In genomic region chr11:24371687-24371950, GRCm38 (mm10) we compare ENCODE assay signal across 12 mouse cellular contexts.
DNase-seq lines count a peak whose midpoint lies in the region; ATAC-seq and TF ChIP-seq lines count a peak whose summit lies in the region.
"Had no signal": no experiment of that assay in that cellular context is flagged by ENCODE, and none has a peak within 500 bp of the region (broad histone marks: within the 10 kb centered on the region; RNA-seq: fewer than 3 reads in every experiment).

No protein-coding gene starts in this region.

- ATAC-seq in lung, embryonic 14.5 days (ENCODE audit: insufficient read depth) = peak; percentile 45; the same call in 1 of the 2 replicates
- ATAC-seq in embryonic facial prominence, embryonic 14.5 days (ENCODE audit: low read depth) = no peak; the same call in 1 of the 2 replicates
- ATAC-seq in midbrain, postnatal 0 days (ENCODE audit: low FRiP score) = peak; percentile 47; the same call in 1 of the 2 replicates

- no peaks in the 10 kb centered on the region for H3K9me3 ChIP-seq in lung, embryonic 14.5 days (ENCODE audit: low read depth, low read length)
- H3K9me3 ChIP-seq in embryonic facial prominence, embryonic 14.5 days (ENCODE audit: control insufficient read depth, low read length) = no peaks in the 10 kb centered on the region
- no peaks in the 10 kb centered on the region for H3K9me3 ChIP-seq in hindbrain, embryonic 10.5 days
- no peaks in the 10 kb centered on the region for H3K9me3 ChIP-seq in midbrain, postnatal 0 days (ENCODE audit: low read length)
- H3K9me3 ChIP-seq: heart, embryonic 13.5 days; intestine, embryonic 15.5 days; stomach, embryonic 15.5 days had no signal

- no peak overlapping the region for H3K4me2 ChIP-seq in lung, embryonic 14.5 days
- H3K4me2 ChIP-seq in embryonic facial prominence, embryonic 14.5 days (ENCODE audit: low read depth, low read length) = 0 out of 2 replicates have a peak overlapping the region, but pooled peaks have one; percentile 10
- H3K4me2 ChIP-seq in midbrain, postnatal 0 days (ENCODE audit: low read depth, low read length, poor library complexity, severe bottlenecking) = no peak overlapping the region
- H3K4me2 ChIP-seq: heart, embryonic 13.5 days; intestine, embryonic 15.5 days; stomach, embryonic 15.5 days had no signal

- no peak for TF ChIP-seq CTCF in lung, embryonic 14.5 days (IDR thresholded peaks at IDR 0.05; ENCODE audit: low read depth)
- TF ChIP-seq CTCF in midbrain, postnatal 0 days (IDR thresholded peaks at IDR 0.05) = no peak

- H3K27ac ChIP-seq in lung, embryonic 14.5 days (ENCODE audit: low read depth) = no peak overlapping the region
- peak overlapping the region; percentile 31; the same call in 1 of the 2 replicates for H3K27ac ChIP-seq in embryonic facial prominence, embryonic 14.5 days (replicated peaks; ENCODE audit: low read depth, low read length)
- H3K27ac ChIP-seq in hindbrain, embryonic 10.5 days = 0 out of 2 replicates have a peak overlapping the region, but pooled peaks have one; percentile 4
- H3K27ac ChIP-seq in midbrain, postnatal 0 days (ENCODE audit: low read depth, low read length) = no peak overlapping the region
- H3K27ac ChIP-seq: heart, embryonic 13.5 days; intestine, embryonic 15.5 days; stomach, embryonic 15.5 days had no signal

- no peak overlapping the region for H3K4me3 ChIP-seq in lung, embryonic 14.5 days (ENCODE audit: low read depth, low read length)
- H3K4me3 ChIP-seq in embryonic facial prominence, embryonic 14.5 days (ENCODE audit: low read depth, low read length) = no peak overlapping the region
- no peak overlapping the region for H3K4me3 ChIP-seq in hindbrain, embryonic 10.5 days
- no peak overlapping the region for H3K4me3 ChIP-seq in midbrain, postnatal 0 days (ENCODE audit: low read depth, low read length)
- H3K4me3 ChIP-seq: heart, embryonic 13.5 days; intestine, embryonic 15.5 days; stomach, embryonic 15.5 days had no signal

- 61% methylated on average over 5 of the region's 5 CpGs for WGBS in lung, embryonic 14.5 days
- WGBS in embryonic facial prominence, embryonic 14.5 days = 25% methylated on average over 5 of the region's 5 CpGs
- 66% methylated on average over 5 of the region's 5 CpGs for WGBS in hindbrain, embryonic 10.5 days
- 39% methylated on average over 5 of the region's 5 CpGs for WGBS in midbrain, postnatal 0 days

- no peaks in the 10 kb centered on the region for H3K27me3 ChIP-seq in lung, embryonic 14.5 days (ENCODE audit: insufficient read depth, low read length)
- no peaks in the 10 kb centered on the region for H3K27me3 ChIP-seq in embryonic facial prominence, embryonic 14.5 days (replicated peaks; ENCODE audit: control insufficient read depth, insufficient read depth, low read length)
- peaks cover 67% of the 10 kb centered on the region for H3K27me3 ChIP-seq in hindbrain, embryonic 10.5 days (ENCODE audit: insufficient read depth, poor library complexity, severe bottlenecking)
- H3K27me3 ChIP-seq in midbrain, postnatal 0 days (ENCODE audit: insufficient read depth, low read length) = no peaks in the 10 kb centered on the region
- H3K27me3 ChIP-seq: heart, embryonic 13.5 days; intestine, embryonic 15.5 days; stomach, embryonic 15.5 days had no signal

- H3K9ac ChIP-seq in lung, embryonic 14.5 days = no peak overlapping the region
- H3K9ac ChIP-seq in embryonic facial prominence, embryonic 14.5 days (ENCODE audit: low read depth, low read length) = no peak overlapping the region
- H3K9ac ChIP-seq in midbrain, postnatal 0 days (replicated peaks; ENCODE audit: low read length, poor library complexity, severe bottlenecking) = no peak overlapping the region
- H3K9ac ChIP-seq: heart, embryonic 13.5 days; intestine, embryonic 15.5 days; stomach, embryonic 15.5 days had no signal

- DNase-seq in lung, embryonic 14.5 days = peak; percentile 23
- no peak for DNase-seq in lung, postnatal 25 days (ENCODE audit: low spot score)
- peak; percentile 60 for DNase-seq in embryonic facial prominence, embryonic 14.5 days (ENCODE audit: low spot score)
- no peak for DNase-seq in hindbrain, embryonic 10.5 days (ENCODE audit: low spot score)
- DNase-seq in midbrain, postnatal 0 days (ENCODE audit: low spot score) = peak; percentile 76
- DNase-seq in frontal cortex, postnatal 10 days (ENCODE audit: low spot score in 2 of 2) = no peak
- no peak for DNase-seq in ovary, postnatal 10 days (ENCODE audit: low spot score)
- no peak for DNase-seq in Muller cell, postnatal 12 days (ENCODE audit: inconsistent ontology term)
- DNase-seq: layer of hippocampus, adult 9-11 months had no signal

- H3K36me3 ChIP-seq in lung, embryonic 14.5 days (ENCODE audit: insufficient read depth) = no peaks in the 10 kb centered on the region
- no peaks in the 10 kb centered on the region for H3K36me3 ChIP-seq in embryonic facial prominence, embryonic 14.5 days (ENCODE audit: control insufficient read depth, insufficient read depth, low read length)
- no peaks in the 10 kb centered on the region for H3K36me3 ChIP-seq in hindbrain, embryonic 10.5 days
- no peaks in the 10 kb centered on the region for H3K36me3 ChIP-seq in midbrain, postnatal 0 days (ENCODE audit: insufficient read depth, low read length)
- H3K36me3 ChIP-seq: heart, embryonic 13.5 days; intestine, embryonic 15.5 days; stomach, embryonic 15.5 days had no signal

- H3K4me1 ChIP-seq in lung, embryonic 14.5 days (ENCODE audit: insufficient read depth) = peaks cover 5% of the 10 kb centered on the region
- H3K4me1 ChIP-seq in embryonic facial prominence, embryonic 14.5 days (ENCODE audit: control insufficient read depth, insufficient read depth, low read length) = peaks cover 37% of the 10 kb centered on the region
- H3K4me1 ChIP-seq in hindbrain, embryonic 10.5 days (replicated peaks) = peaks cover 29% of the 10 kb centered on the region
- 0 out of 2 replicates have a peak, but pooled peaks cover 4% of the 10 kb centered on the region for H3K4me1 ChIP-seq in midbrain, postnatal 0 days (ENCODE audit: insufficient read depth, low read length)

Comparison
In these comparisons a context has a peak if more than half of its experiments do, and no peak if none do; other contexts are left out.
1. DNase-seq: peak in lung, embryonic 14.5 days (single experiment), embryonic facial prominence, embryonic 14.5 days (single experiment) and midbrain, postnatal 0 days (single experiment); none in lung, postnatal 25 days (single experiment), hindbrain, embryonic 10.5 days (single experiment), frontal cortex, postnatal 10 days (0 of 2), ovary, postnatal 10 days (single experiment) and Muller cell, postnatal 12 days (single experiment).
2. H3K27ac ChIP-seq: peak in embryonic facial prominence, embryonic 14.5 days (single experiment) and hindbrain, embryonic 10.5 days (single experiment); none in lung, embryonic 14.5 days (single experiment) and midbrain, postnatal 0 days (single experiment).